Mouse (Mus musculus) forebrain, embryonic 13.5 days (tissue): ENCODE data around the gene Grhl3. TPM values are rescaled to one million over a fixed set of nuclear protein-coding genes. Genes with fewer than 3 reads are reported as not detected.
"Not testable (repeated sequence)": the region's sequence is repeated elsewhere in the genome, so short reads cannot be mapped to it uniquely, and the experiment has no call there.

Experiments
- ATAC-seq: fragments of 200-750 bp; cut with Nextera tagmentation; 2 replicates; pipeline ENCODE4 v1.8.0; 2017
- H3K27ac ChIP-seq: fragments of 300-500 bp; sonication (generic); 2 replicates; pipeline ENCODE4 v1.5.1; 2015; ENCODE audit warnings: inconsistent platforms, mild to moderate bottlenecking, moderate library complexity
- H3K27me3 ChIP-seq: fragments of 300-500 bp; sonication (generic); 2 replicates; pipeline ENCODE4 v1.6.1; 2015; ENCODE audit warnings: mild to moderate bottlenecking, inconsistent platforms
- H3K36me3 ChIP-seq: fragments of 300-500 bp; sonication (generic); 2 replicates; pipeline ENCODE4 v1.6.1; 2015; ENCODE audit warnings: mild to moderate bottlenecking, inconsistent platforms; ENCODE audit not compliant: poor library complexity, severe bottlenecking
- H3K4me1 ChIP-seq: fragments of 300-500 bp; sonication (generic); 2 replicates; pipeline ENCODE4 v1.6.1; 2015; ENCODE audit warnings: inconsistent platforms
- H3K4me2 ChIP-seq: fragments of 300-500 bp; sonication (generic); 2 replicates; pipeline ENCODE4 v1.6.1; 2015; ENCODE audit warnings: inconsistent platforms, mild to moderate bottlenecking, moderate library complexity
- H3K4me3 ChIP-seq: fragments of 300-500 bp; sonication (generic); 2 replicates; pipeline ENCODE4 v1.5.1; 2015; ENCODE audit warnings: mild to moderate bottlenecking, inconsistent platforms
- H3K9ac ChIP-seq: fragments of 300-500 bp; sonication (generic); 2 replicates; pipeline ENCODE4 v1.6.1; 2015; ENCODE audit warnings: mild to moderate bottlenecking, inconsistent platforms
- H3K9me3 ChIP-seq: fragments of 300-500 bp; sonication (generic); replicated peaks from 2 replicates; pipeline ENCODE4 v1.6.1; 2016; ENCODE audit warnings: inconsistent platforms
- WGBS: fragments of 180-500 bp; shearing (Covaris S2); methylation state at CpG from one replicate; pipeline ENCODE4 v1.1.7; 2015; 5-methylcytosine and 5-hydroxymethylcytosine counted together
- polyA plus RNA-seq: library from polyadenylated mRNA; unstranded; fragments of >200 nt; fragmentation: Nextera tagmentation; extraction: Ambion mirVana; gene quantifications from 2 replicates; pipeline ENCODE4 v1.2.1, GENCODE M21; 2015

The Grhl3 gene
- polyA plus RNA-seq = 0.63 and 0.79 TPM in 2 replicates

DNA sequence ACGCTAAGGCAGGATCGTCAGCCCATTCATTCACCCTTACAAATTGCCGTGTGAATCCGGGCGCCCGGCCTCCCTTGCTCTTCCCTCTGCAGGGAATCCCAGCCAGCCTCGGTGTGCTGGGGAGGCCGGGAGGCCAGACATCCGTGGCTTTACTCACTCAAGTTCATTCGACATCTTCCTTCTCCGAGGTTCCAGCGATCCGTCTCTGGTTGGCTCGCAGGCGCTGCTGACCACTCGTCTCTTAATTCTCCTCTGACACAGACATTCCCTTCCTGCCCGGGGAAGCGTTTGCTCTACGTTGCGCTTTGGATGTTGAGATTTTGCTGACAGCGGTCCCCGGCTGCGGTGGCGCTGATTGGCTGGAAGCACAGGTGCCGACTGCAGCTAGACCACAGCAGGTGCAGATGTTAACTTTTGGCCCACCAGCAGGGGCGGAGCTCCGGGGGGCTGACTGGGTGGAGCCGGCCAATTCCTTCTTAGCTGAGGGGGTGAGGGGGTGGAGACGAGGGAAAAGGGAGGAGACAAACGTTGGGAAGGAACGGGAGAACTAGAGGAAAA lies at the start of gene Grhl3:
Grhl3 (minus strand) TSS at position 380 of the 558 bp plus-strand sequence.
- peak within 1 kb of the TSS; percentile 71 for H3K4me2 ChIP-seq
- peak within 1 kb of the TSS; percentile 56 for H3K9ac ChIP-seq
- H3K27ac ChIP-seq = no peak within 1 kb of the TSS
- peaks cover 54% of the 10 kb centered on the region for H3K4me1 ChIP-seq
- peaks cover 53% of the 10 kb centered on the region for H3K27me3 ChIP-seq
- peak within 1 kb of the TSS; percentile 35 for H3K4me3 ChIP-seq
- WGBS = 2% methylated on average over 31 of the region's 31 CpGs
- no peaks in the 10 kb centered on the region for H3K36me3 ChIP-seq
- 0 out of 2 replicates have a peak, but pooled peaks have one; percentile 33 for ATAC-seq
- no peaks in the 10 kb centered on the region for H3K9me3 ChIP-seq

GRCm38 (mm10) chr4:135622290-135622689 lies 48.9 kb upstream of the Grhl3 start:
- Histone ChIP-seq H3K27me3 (no peaks in the 10 kb centered on the region), H3K36me3 (no peaks in the 10 kb centered on the region), H3K9ac (no peak overlapping the region), H3K4me3 (no peak overlapping the region), H3K27ac (no peak overlapping the region), H3K4me1 (0 out of 2 replicates have a peak, but pooled peaks cover 3% of the 10 kb centered on the region), H3K4me2 (no peak overlapping the region), H3K9me3 (peaks cover 5% of the 10 kb centered on the region; the same call in 1 of the 2 replicates)
- no peak for ATAC-seq
- whole genome bisulfite sequencing = 95% methylated on average over 10 of the region's 10 CpGs

DNA sequence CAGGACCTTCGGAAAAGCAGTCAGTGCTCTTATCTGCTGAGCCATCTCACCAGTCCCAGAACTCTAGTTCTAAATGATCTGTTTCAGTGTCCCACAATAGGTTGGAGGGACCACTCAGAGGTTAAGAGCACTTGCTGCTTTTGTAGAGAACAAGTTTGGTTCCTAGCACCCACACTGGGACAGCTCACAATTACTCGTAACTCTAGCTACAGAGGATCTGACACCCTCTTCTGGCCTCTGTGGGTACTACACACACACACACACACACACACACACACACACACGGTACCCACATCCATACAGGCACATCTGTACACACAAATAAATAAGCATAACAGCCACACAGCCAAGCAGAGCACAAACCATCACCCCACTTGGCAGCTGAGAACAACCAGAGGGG lies 47.0 kb upstream of the Grhl3 start:
- peaks cover 5% of the 10 kb centered on the region; the same call in 1 of the 2 replicates for H3K9me3 ChIP-seq
- H3K4me2 ChIP-seq = no peak overlapping the region
- H3K4me3 ChIP-seq = no peak overlapping the region
- WGBS = 92% methylated on average over 3 of the region's 3 CpGs
- ATAC-seq = no peak
- H3K36me3 ChIP-seq = no peaks in the 10 kb centered on the region
- H3K27me3 ChIP-seq = no peaks in the 10 kb centered on the region
- H3K9ac ChIP-seq = no peak overlapping the region
- H3K4me1 ChIP-seq = 0 out of 2 replicates have a peak, but pooled peaks cover 3% of the 10 kb centered on the region
- H3K27ac ChIP-seq = no peak overlapping the region

GRCm38 (mm10) chr4:135617783-135618470 lies 44.5 kb upstream of the Grhl3 start:
- H3K4me1 ChIP-seq = 0 out of 2 replicates have a peak, but pooled peaks cover 3% of the 10 kb centered on the region
- H3K4me3 ChIP-seq = no peak overlapping the region
- 12% methylated on average over 15 of the region's 16 CpGs for WGBS
- peak overlapping the region; percentile 29 for H3K4me2 ChIP-seq
- H3K9me3 ChIP-seq = peaks cover 5% of the 10 kb centered on the region; the same call in 1 of the 2 replicates
- no peaks in the 10 kb centered on the region for H3K27me3 ChIP-seq
- no peak overlapping the region for H3K9ac ChIP-seq
- no peak overlapping the region for H3K27ac ChIP-seq
- no peaks in the 10 kb centered on the region for H3K36me3 ChIP-seq
- no peak for ATAC-seq

DNA sequence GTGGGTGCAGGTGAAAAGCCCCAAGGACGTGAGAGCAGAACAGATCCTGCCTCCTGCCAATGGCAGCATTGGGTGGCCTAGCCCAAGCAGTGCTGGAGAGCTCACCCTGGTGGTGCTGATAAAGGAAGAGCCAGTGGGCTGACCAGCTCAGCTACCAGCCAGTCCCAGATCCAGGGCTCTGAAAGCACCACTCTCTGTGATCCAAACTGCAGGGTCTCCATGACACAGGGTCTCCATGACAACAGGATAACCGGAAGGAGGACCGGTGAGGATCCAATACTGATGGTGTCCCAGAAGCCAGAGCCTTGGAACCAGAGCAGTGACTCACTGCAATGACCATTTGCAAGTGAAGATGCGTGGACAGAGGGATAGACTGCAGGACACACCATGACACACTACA lies 43.6 kb upstream of the Grhl3 start:
- Histone ChIP-seq H3K9ac (no peak overlapping the region), H3K4me3 (no peak overlapping the region), H3K4me1 (0 out of 2 replicates have a peak, but pooled peaks cover 3% of the 10 kb centered on the region), H3K4me2 (no peak overlapping the region), H3K9me3 (peaks cover 5% of the 10 kb centered on the region; the same call in 1 of the 2 replicates), H3K36me3 (no peaks in the 10 kb centered on the region), H3K27ac (no peak overlapping the region), H3K27me3 (no peaks in the 10 kb centered on the region)
- WGBS = 43% methylated on average over 4 of the region's 4 CpGs
- ATAC-seq = no peak

GRCm38 (mm10) chr4:135615307-135615706 lies 41.9 kb upstream of the Grhl3 start:
- 69% methylated on average over 5 of the region's 5 CpGs for WGBS
- H3K4me2 ChIP-seq, H3K27ac ChIP-seq, H3K36me3 ChIP-seq, H3K27me3 ChIP-seq, ATAC-seq, H3K9ac ChIP-seq, H3K4me1 ChIP-seq, H3K4me3 ChIP-seq: not testable (repeated sequence)
- H3K9me3 ChIP-seq = peaks cover 16% of the 10 kb centered on the region

DNA sequence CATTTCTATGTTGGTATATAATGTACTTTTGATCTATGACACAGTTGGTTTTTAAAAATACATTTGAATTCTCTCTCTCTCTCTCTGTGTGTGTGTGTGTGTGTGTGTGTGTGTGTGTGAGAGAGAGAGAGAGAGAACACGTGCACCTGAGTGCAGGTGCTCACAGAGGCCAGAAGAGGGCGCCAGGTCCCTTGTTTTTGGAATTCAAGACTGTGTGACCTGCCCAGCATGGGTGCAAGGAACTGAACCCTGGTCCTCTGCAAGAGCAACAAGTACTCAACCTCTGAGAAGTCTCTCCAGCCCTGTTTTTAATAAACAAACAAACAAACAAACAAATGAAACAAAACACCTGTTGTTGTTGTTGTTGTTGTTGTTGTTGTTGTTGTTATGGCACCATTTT lies 36.6 kb upstream of the Grhl3 start:
- Histone ChIP-seq H3K27me3 (no peaks in the 10 kb centered on the region), H3K9me3 (peaks cover 14% of the 10 kb centered on the region), H3K4me3 (no peak overlapping the region), H3K36me3 (no peaks in the 10 kb centered on the region), H3K9ac (no peak overlapping the region), H3K4me1 (no peaks in the 10 kb centered on the region), H3K27ac (no peak overlapping the region), H3K4me2 (no peak overlapping the region)
- no peak for ATAC-seq
- 87% methylated on average over 2 of the region's 2 CpGs for WGBS

- H3K4me1 ChIP-seq = no peaks in the 10 kb centered on the region
- no peak overlapping the region for H3K9ac ChIP-seq
- H3K9me3 ChIP-seq = peaks cover 14% of the 10 kb centered on the region
- H3K4me3 ChIP-seq = no peak overlapping the region
- H3K36me3 ChIP-seq = no peaks in the 10 kb centered on the region
- WGBS = 80% methylated on average over 18 of the region's 18 CpGs
- no peak for ATAC-seq
- no peak overlapping the region for H3K27ac ChIP-seq
- no peak overlapping the region for H3K4me2 ChIP-seq
- no peaks in the 10 kb centered on the region for H3K27me3 ChIP-seq
These were observed 34.8 kb upstream of the Grhl3 start for GRCm38 (mm10) chr4:135607979-135608885.

DNA sequence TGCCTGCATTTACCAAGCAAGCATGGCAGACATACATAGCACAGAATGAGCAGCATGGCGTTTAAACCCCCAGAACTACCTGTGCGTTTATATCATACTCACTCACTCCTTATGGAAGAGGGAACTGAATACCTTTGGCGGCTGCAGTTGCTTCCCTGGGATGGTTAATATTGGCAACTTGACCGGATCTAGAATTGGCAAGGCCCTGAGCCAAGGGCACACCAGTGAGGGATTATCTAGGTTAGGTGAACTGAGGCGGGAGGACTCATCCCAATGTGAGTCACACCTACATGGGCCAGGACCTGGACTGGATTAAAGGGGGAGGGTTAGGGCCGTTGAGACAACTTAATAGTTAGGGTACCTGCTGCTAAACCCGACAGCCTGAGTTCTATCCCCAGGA lies 32.8 kb upstream of the Grhl3 start:
- no peaks in the 10 kb centered on the region for H3K4me1 ChIP-seq
- H3K4me2 ChIP-seq = no peak overlapping the region
- no peaks in the 10 kb centered on the region for H3K27me3 ChIP-seq
- 88% methylated on average over 7 of the region's 7 CpGs for WGBS
- H3K36me3 ChIP-seq = no peaks in the 10 kb centered on the region
- ATAC-seq = no peak
- no peak overlapping the region for H3K9ac ChIP-seq
- H3K9me3 ChIP-seq = peaks cover 12% of the 10 kb centered on the region
- H3K4me3 ChIP-seq = no peak overlapping the region
- H3K27ac ChIP-seq = no peak overlapping the region

DNA sequence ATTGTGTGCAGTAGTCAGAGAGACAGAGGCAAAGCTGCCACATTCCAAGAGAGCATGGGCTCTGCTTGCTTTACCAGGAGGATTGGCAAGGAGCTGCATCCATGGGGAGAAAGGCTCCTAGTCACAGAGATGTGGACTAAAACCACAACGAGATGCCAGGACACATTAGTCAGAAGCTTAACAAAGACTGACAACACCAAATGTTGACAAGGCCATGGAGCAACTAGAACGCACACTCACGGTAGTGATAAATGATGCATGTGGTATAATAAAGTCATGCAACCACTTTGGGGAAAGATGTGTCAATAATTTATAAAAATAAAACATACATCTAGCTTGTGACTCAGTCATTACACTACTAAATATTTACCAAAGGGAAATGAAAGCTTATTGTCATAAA lies 28.1 kb upstream of the Grhl3 start:
- WGBS = 87% methylated on average over 3 of the region's 3 CpGs
- Histone ChIP-seq H3K9me3 (peaks cover 4% of the 10 kb centered on the region), H3K27ac (no peak overlapping the region), H3K27me3 (no peaks in the 10 kb centered on the region), H3K4me1 (no peaks in the 10 kb centered on the region), H3K9ac (no peak overlapping the region), H3K36me3 (no peaks in the 10 kb centered on the region), H3K4me3 (no peak overlapping the region), H3K4me2 (no peak overlapping the region)
- ATAC-seq = no peak

- Histone ChIP-seq H3K4me1 (peaks cover 12% of the 10 kb centered on the region), H3K9me3 (peaks cover 4% of the 10 kb centered on the region), H3K36me3 (no peaks in the 10 kb centered on the region), H3K4me2 (no peak overlapping the region), H3K27ac (no peak overlapping the region), H3K4me3 (no peak overlapping the region), H3K27me3 (no peaks in the 10 kb centered on the region), H3K9ac (no peak overlapping the region)
- 90% methylated on average over 7 of the region's 7 CpGs for WGBS
- ATAC-seq = no peak
These were observed 26.2 kb upstream of the Grhl3 start for GRCm38 (mm10) chr4:135599497-135600182.
